Mouse (Mus musculus) liver, embryonic 16.5 days (tissue): ENCODE results near the gene Prkca. TPM values are rescaled to one million over a fixed set of nuclear protein-coding genes. Genes with fewer than 3 reads are reported as not detected.

Experiments used
- ATAC-seq: fragments of 200-750 bp; cut with Nextera tagmentation; 2 replicates; pipeline ENCODE4 v1.8.0; 2017; ENCODE audit warnings: low read depth, mild to moderate bottlenecking, moderate number of reproducible peaks, moderate library complexity
- H3K27ac ChIP-seq: fragments of 300-500 bp; sonication (generic); 2 replicates; pipeline ENCODE4 v1.5.1; 2014; ENCODE audit warnings: mild to moderate bottlenecking, low read length
- H3K27me3 ChIP-seq: fragments of 300-500 bp; sonication (generic); 2 replicates; pipeline ENCODE4 v1.6.1; 2014; ENCODE audit warnings: low read depth, low read length, mixed read lengths; ENCODE audit not compliant: control insufficient read depth, insufficient read depth
- H3K36me3 ChIP-seq: fragments of 300-500 bp; sonication (generic); 2 replicates; pipeline ENCODE4 v1.6.1; 2014; ENCODE audit warnings: mild to moderate bottlenecking; ENCODE audit not compliant: control insufficient read depth, insufficient read depth
- H3K4me1 ChIP-seq: fragments of 300-500 bp; sonication (generic); 2 replicates; pipeline ENCODE4 v1.6.1; 2014; ENCODE audit warnings: low read depth, low read length, mixed read lengths; ENCODE audit not compliant: control insufficient read depth
- H3K4me2 ChIP-seq: fragments of 300-500 bp; sonication (generic); 2 replicates; pipeline ENCODE4 v1.6.1; 2014; ENCODE audit warnings: low read depth, low read length, mixed read lengths
- H3K4me3 ChIP-seq: fragments of 300-500 bp; sonication (generic); 2 replicates; pipeline ENCODE4 v1.5.1; 2014; ENCODE audit warnings: low read depth, mild to moderate bottlenecking, low read length
- H3K9ac ChIP-seq: fragments of 300-500 bp; sonication (generic); 2 replicates; pipeline ENCODE4 v1.6.1; 2014; ENCODE audit warnings: low read depth, low read length
- H3K9me3 ChIP-seq: fragments of 300-500 bp; sonication (generic); replicated peaks from 2 replicates; pipeline ENCODE4 v1.6.1; 2016; ENCODE audit warnings: low read length; ENCODE audit not compliant: control insufficient read depth
- WGBS: fragments of 180-500 bp; shearing (Covaris S2); extraction: QIAGEN DNeasy Blood & Tissue Kit; methylation state at CpG from one replicate; pipeline ENCODE4 v1.1.7; 2014; ENCODE audit not compliant: insufficient replicate concordance; 5-methylcytosine and 5-hydroxymethylcytosine counted together
- polyA plus RNA-seq: library from polyadenylated mRNA; unstranded; fragments of >200 nt; fragmentation: Nextera tagmentation; extraction: Ambion mirVana; gene quantifications from 2 replicates; pipeline ENCODE4 v1.2.1, GENCODE M21; 2015

The Prkca gene
- polyA plus RNA-seq, 1 experiment from 2014 or later = 3.4 TPM

DNA sequence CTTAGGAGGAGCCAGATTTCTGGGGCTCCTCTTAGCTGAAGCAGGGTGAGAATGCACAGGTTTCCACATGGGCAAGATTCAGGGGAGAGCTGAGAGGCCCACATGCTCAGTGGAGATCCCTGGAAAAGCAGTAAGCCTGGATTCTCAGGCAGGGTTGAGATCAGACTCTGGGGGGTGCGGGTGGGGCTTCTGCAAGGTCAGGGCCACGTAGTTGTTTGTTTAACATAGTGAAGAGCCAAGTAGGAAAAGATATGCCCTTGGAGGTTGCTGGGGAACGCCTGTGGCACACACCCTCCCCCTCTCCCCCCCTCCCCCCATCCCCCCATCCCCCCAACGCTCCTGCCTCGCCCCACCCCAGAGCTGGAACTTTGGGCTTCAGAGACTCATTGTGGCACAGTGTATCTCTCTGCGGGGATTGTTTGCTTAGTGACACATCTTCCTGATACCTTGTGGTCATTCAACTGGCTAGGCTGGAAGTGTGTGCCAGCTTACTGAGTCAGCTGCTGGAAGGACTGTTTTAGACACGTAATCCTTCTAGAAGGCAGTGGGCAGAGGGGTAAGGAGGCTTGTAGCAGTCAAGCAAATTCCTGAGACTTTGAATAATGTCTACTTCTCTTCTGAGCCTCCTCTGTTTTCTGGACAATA is 21.3 kb upstream of the Prkca start:
- WGBS = 26% methylated on average over 5 of the region's 7 CpGs
- Histone ChIP-seq H3K27me3 (no peaks in the 10 kb centered on the region), H3K4me1 (no peaks in the 10 kb centered on the region; the same call in 1 of the 2 replicates), H3K36me3 (no peaks in the 10 kb centered on the region), H3K4me3 (no peak overlapping the region), H3K27ac (no peak overlapping the region), H3K9me3 (no peaks in the 10 kb centered on the region), H3K9ac (no peak overlapping the region), H3K4me2 (no peak overlapping the region)
- no peak for ATAC-seq

DNA sequence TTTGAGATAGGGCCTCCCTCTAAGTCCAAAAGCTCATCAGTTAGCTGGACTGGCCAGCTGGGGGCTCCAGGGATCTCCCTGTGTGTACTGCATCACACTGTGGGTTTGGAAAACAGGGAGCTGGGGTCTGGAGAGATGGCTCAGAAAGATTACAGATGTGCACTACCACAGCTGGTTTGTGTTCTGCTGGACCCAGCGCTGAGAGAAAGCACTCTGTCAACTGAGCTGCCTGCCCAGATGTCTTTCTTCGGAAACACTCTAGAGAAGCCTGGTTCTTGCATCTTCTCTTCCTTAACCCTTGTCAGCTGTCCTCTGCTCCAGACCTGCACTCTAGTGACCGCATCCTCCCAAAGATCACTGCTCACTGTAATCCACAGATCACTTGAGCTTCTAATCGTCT is 20.3 kb upstream of the Prkca start:
- H3K27ac ChIP-seq = no peak overlapping the region
- H3K4me1 ChIP-seq = no peaks in the 10 kb centered on the region; the same call in 1 of the 2 replicates
- H3K36me3 ChIP-seq = no peaks in the 10 kb centered on the region
- H3K4me3 ChIP-seq = no peak overlapping the region
- H3K9me3 ChIP-seq = no peaks in the 10 kb centered on the region
- ATAC-seq = no peak
- 61% methylated on average over 4 of the region's 4 CpGs for WGBS
- H3K4me2 ChIP-seq = no peak overlapping the region
- no peaks in the 10 kb centered on the region for H3K27me3 ChIP-seq
- no peak overlapping the region for H3K9ac ChIP-seq

DNA sequence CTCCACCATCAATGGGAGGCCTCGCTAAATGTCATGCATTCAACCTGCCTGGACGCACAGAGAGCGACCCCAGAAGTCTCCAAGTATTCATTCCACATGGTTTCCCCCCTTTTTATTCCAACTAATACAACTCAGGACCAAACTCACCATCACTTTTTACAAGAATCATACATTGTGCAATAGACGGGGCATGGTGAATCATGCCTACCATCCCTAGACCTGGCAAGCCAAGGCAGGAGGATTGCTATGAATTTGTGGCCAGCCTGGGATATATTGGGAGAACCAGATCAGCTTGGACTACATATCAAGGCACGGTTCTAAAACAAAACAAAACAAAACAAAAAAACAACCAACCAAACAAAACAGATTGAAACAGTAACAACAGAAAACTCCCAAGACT is 19.2 kb upstream of the Prkca start:
- Histone ChIP-seq H3K9me3 (no peaks in the 10 kb centered on the region), H3K36me3 (no peaks in the 10 kb centered on the region), H3K9ac (no peak overlapping the region), H3K27ac (no peak overlapping the region), H3K4me1 (no peaks in the 10 kb centered on the region; the same call in 1 of the 2 replicates), H3K27me3 (no peaks in the 10 kb centered on the region), H3K4me2 (no peak overlapping the region), H3K4me3 (no peak overlapping the region)
- ATAC-seq = no peak
- 53% methylated on average over 5 of the region's 5 CpGs for WGBS

DNA sequence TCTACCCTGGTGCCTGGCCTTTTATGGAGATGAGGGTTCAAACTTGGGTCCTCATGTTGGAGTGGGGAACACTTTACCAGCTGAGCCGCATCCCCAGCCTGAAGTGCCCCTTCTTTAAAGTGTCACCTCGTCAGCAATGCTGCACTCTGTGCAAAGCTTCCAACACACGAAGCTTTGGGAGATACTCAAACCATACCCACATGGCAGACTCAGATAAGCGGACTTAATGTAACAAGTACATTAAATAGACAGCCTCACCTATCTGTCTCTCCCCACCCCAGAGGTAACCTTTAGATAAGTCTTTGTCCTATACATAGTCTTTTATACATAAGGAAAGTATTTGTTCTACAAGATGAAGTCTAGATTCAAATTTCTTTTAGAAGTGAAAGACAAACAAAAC is 17.3 kb upstream of the Prkca start:
- Histone ChIP-seq H3K9me3 (no peaks in the 10 kb centered on the region), H3K9ac (no peak overlapping the region), H3K27me3 (no peaks in the 10 kb centered on the region), H3K27ac (no peak overlapping the region), H3K4me3 (no peak overlapping the region), H3K4me1 (no peaks in the 10 kb centered on the region; the same call in 1 of the 2 replicates), H3K36me3 (no peaks in the 10 kb centered on the region), H3K4me2 (no peak overlapping the region)
- no peak for ATAC-seq
- WGBS = 26% methylated on average over 4 of the region's 4 CpGs

DNA sequence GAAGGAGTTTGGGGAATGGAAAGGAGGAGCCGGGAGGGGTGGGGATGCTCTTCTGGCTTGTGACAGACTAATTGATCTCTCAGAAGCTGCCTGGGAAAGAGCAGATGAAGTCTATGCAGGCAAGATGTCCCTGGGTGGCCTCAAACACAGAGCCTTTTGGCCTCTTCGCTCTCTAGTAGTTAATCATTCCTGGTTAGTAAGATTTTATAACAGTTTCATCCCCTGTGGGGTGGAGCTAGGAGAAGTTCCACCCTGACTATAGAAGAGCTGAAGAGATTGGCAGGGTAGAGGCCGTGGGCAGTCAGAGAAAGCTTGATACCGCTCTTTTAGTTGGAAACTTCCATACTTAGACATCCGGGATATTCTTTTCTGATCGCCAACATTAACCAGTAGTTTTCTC is 15.2 kb upstream of the Prkca start:
- ATAC-seq = no peak
- Histone ChIP-seq H3K4me3 (no peak overlapping the region), H3K4me2 (no peak overlapping the region), H3K4me1 (no peaks in the 10 kb centered on the region; the same call in 1 of the 2 replicates), H3K27ac (no peak overlapping the region), H3K27me3 (no peaks in the 10 kb centered on the region), H3K9ac (no peak overlapping the region), H3K9me3 (no peaks in the 10 kb centered on the region), H3K36me3 (no peaks in the 10 kb centered on the region)
- 69% methylated on average over 6 of the region's 6 CpGs for WGBS

DNA sequence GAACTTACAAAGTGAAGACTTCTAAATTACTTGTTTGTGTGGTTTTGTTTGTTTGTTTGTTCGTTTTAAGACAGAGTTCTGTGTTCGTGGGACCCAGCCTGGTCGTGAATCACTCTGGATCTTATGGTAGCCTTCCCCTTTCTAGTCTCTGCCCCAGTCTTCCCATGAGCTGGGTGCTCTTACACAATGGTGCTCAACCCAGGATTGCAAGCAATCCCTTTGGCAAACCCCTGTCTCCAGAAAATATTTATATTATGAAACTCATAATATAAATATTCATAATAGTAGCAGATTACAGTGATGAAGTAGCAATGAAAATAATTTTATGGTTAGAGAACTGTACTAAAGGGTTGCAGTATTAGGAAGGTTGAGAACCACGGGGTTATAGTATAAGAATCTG is 12.3 kb upstream of the Prkca start:
- 52% methylated on average over 4 of the region's 4 CpGs for WGBS
- no peak overlapping the region for H3K27ac ChIP-seq
- H3K4me2 ChIP-seq = no peak overlapping the region
- H3K27me3 ChIP-seq = no peaks in the 10 kb centered on the region
- no peaks in the 10 kb centered on the region; the same call in 1 of the 2 replicates for H3K4me1 ChIP-seq
- no peaks in the 10 kb centered on the region for H3K36me3 ChIP-seq
- no peaks in the 10 kb centered on the region for H3K9me3 ChIP-seq
- H3K4me3 ChIP-seq = no peak overlapping the region
- H3K9ac ChIP-seq = no peak overlapping the region
- no peak for ATAC-seq

DNA sequence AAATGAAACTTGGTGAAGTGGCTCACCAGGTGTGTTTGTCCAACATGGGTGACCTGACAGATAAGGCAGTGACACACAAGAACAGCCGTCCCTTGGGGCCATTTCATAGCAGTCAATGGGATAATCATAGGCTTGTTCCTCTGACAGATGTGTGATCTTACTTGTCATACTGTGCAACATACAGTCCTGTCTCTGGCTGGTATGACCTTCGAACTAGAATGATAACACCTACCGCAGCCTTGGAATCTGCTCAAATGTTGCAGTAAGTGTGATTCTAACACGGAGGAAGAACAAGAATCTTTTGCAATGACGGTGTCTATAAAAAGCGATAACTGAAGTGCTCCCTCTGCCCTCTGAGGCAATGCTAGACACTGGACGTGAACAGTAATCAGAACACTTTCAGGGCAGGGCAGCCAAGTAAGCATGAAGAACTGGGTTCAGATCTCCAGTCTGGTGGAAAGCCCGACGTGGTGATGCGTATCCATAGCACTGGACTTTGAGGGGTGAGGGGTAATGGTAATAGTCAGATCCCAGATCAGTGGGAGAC is 9.2 kb upstream of the Prkca start:
- Histone ChIP-seq H3K4me3 (no peak overlapping the region), H3K4me1 (no peaks in the 10 kb centered on the region), H3K27ac (no peak overlapping the region), H3K9me3 (no peaks in the 10 kb centered on the region), H3K4me2 (no peak overlapping the region), H3K27me3 (no peaks in the 10 kb centered on the region), H3K9ac (no peak overlapping the region), H3K36me3 (no peaks in the 10 kb centered on the region)
- 71% methylated on average over 10 of the region's 10 CpGs for WGBS
- ATAC-seq = no peak

DNA sequence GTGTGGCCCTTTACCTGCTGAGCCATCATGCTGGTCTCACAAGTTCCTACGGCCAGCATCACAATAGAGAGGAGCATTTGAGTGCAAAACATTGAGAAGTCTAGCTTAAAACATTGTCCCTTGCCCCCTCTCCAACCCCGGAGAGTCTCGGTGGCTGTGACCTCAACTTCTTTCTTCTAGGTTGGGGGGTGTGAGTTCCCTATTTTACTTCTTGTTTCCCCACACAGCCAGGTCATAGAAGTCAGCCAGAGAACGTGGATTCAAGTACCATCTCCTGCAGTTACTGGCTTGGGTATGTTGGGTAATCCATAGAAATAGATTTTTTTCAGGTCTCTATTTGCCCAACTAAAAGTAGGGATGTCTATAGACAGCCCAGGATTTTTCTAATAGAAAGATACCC is 7.1 kb upstream of the Prkca start:
- Histone ChIP-seq H3K9me3 (no peaks in the 10 kb centered on the region), H3K9ac (no peak overlapping the region), H3K4me2 (no peak overlapping the region), H3K36me3 (no peaks in the 10 kb centered on the region), H3K27me3 (no peaks in the 10 kb centered on the region), H3K27ac (no peak overlapping the region), H3K4me3 (no peak overlapping the region), H3K4me1 (no peaks in the 10 kb centered on the region)
- ATAC-seq = no peak
- 21% methylated on average over 4 of the region's 4 CpGs for WGBS

DNA sequence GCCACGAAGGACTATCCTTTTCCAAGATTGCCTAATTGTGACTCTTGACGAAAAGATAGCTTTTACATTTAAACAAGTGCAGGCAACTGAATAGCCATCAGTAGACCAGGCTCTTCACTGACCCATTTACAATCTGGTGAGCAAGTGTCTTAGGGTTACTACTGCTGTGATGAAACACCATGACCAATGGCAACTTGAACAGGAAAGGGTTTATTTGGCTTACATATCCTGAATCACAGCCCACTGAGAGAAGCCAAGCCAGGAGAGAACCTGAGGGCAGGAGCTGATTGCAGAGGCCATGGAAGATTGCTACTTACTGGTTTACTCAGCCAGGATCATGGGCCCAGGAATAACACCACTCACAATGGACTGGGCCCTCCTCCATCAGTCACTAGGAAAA is 1.6 kb upstream of the Prkca start:
- WGBS = 72% methylated on average over 2 of the region's 2 CpGs
- H3K4me2 ChIP-seq = no peak overlapping the region
- peaks cover 25% of the 10 kb centered on the region for H3K27me3 ChIP-seq
- H3K9ac ChIP-seq = no peak overlapping the region
- H3K36me3 ChIP-seq = no peaks in the 10 kb centered on the region
- no peak overlapping the region for H3K27ac ChIP-seq
- H3K9me3 ChIP-seq = no peaks in the 10 kb centered on the region
- no peaks in the 10 kb centered on the region; the same call in 1 of the 2 replicates for H3K4me1 ChIP-seq
- no peak overlapping the region for H3K4me3 ChIP-seq
- no peak for ATAC-seq
